Mouse (Mus musculus): Measurements from ENCODE around the gene Cap1. TPM values are rescaled to one million over a fixed set of nuclear protein-coding genes. Genes with fewer than 3 reads are reported as not detected.

Cap1 gene
- 100 to 1,000 TPM; 296 to 316 TPM for total RNA-seq (2021)
- long read RNA-seq, experiment 1, transcript Cap1-203 (13 exons, 2,768 nt) = major isoform, 15 of 49 reads
- long read RNA-seq, experiment 1, transcript Cap1-201 (13 exons, 2,620 nt) = minor isoform, 5 of 49 reads
- long read RNA-seq, experiment 1, transcript Cap1-202 (13 exons, 2,737 nt) = minor isoform, 13 of 49 reads
- long read RNA-seq, experiment 1, partial matches to known transcripts = 3 of 49 reads
- long read RNA-seq, experiment 1, other reads (novel, unspliced or antisense) = 13 of 49 reads
- long read RNA-seq, experiment 2, transcript Cap1-201 (13 exons, 2,620 nt) = minor isoform, 7 of 53 reads
- long read RNA-seq, experiment 2, transcript Cap1-202 (13 exons, 2,737 nt) = minor isoform, 8 of 53 reads
- long read RNA-seq, experiment 2, transcript Cap1-203 (13 exons, 2,768 nt) = major isoform, 16 of 53 reads
- long read RNA-seq, experiment 2, partial matches to known transcripts = 9 of 53 reads
- long read RNA-seq, experiment 2, other reads (novel, unspliced or antisense) = 13 of 53 reads

DNA sequence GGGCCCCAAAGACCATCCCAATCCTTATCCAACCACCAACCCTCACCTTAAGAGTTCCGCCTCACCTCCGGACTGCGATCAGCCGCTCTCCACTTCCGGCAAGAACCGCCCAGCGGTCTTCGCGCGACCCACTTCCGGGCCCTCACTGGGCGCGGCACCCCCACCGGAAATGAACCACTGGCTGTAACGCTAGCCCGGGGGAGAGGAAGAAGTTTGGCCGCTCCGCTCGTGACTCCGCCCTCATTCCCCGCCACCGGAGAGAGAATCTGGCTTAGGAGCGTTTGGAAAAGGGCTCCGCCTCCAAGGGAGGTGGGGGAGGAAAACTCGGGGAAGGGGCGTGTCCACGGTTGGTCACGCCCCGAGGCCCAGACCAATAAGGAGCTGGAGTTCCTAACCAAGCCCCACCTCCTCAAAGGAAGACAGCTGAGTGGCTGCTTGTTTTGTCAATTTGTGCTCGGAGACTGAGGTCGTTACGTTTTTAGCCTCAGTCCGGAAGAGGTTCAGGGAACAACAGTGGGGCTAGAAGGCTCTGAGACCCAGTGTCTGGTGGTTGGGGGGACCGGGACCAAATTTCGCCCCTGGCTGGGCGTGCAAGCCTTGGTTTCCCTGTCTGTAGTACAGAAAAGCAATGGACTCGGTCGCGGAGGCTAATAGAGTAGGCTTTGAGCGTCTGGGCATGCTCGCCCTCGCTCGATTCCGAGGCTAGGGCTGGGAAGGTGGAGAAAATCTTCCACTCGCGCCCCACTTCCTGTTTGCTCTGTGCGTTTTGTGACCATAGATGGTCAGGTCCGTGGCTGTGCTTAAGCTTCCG, at the start of gene Cap1:
Gene Cap1, minus strand, starts transcription at position 289 of the 811 bp plus-strand sequence.
- Histone ChIP-seq H3K27ac (peak within 1 kb of the TSS; percentile 100), H3K4me3 (peak within 1 kb of the TSS; percentile 76)
- peak; percentile 97 to 99 for DNase-seq (ENCODE audit: low spot score in 2 of 2)
- TF ChIP-seq CTCF (conservative IDR thresholded peaks at IDR 0.05) = no peak

GRCm38 (mm10) chr4:122933857-122934256, 48.0 kb upstream of the Cap1 start:
- Histone ChIP-seq H3K27ac (no peak overlapping the region), H3K4me3 (no peak overlapping the region)
- TF ChIP-seq CTCF (conservative IDR thresholded peaks at IDR 0.05) = no peak
- no peak for DNase-seq (ENCODE audit: low spot score in 2 of 2)

DNA sequence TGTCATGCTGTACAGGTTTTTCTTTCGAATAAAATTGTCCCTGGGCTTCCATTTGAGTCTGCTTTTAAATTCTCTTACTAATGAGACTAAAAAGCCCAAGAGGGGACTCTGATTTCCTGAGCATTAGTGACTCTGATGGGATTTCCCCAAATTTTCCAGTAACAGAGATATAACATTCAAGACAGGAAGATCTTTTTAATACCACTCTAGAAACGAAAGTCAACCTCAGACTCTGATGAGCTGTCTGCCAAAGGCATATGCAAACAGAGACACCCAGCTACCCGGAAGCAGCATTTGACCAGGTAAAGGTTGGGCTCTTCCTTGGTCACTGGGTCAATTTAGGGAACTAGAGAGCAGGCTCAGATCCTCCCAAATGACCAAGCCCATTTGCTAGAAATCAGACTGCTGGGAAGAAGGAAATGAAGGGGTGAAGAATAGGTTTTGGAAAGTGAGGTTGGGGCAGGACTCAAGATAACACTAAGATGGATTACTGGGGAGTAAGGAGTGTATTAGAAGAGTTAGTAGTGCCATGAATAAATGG, 47.3 kb upstream of the Cap1 start:
- H3K27ac ChIP-seq = no peak overlapping the region
- H3K4me3 ChIP-seq = no peak overlapping the region
- TF ChIP-seq CTCF (conservative IDR thresholded peaks at IDR 0.05) = no peak
- DNase-seq (ENCODE audit: low spot score in 2 of 2) = no peak

- no peak for TF ChIP-seq CTCF (conservative IDR thresholded peaks at IDR 0.05)
- DNase-seq (ENCODE audit: low spot score in 2 of 2) = no peak
- no peak overlapping the region for H3K4me3 ChIP-seq
- H3K27ac ChIP-seq = no peak overlapping the region
Measured at GRCm38 (mm10) chr4:122932239-122932978, 46.6 kb upstream of the Cap1 start.

- TF ChIP-seq CTCF (conservative IDR thresholded peaks at IDR 0.05) = no peak
- DNase-seq (ENCODE audit: low spot score in 2 of 2) = no peak
- H3K4me3 ChIP-seq = no peak overlapping the region
- no peak overlapping the region for H3K27ac ChIP-seq
Measured at GRCm38 (mm10) chr4:122930939-122931590, 45.2 kb upstream of the Cap1 start.

- H3K4me3 ChIP-seq = no peak overlapping the region
- DNase-seq (ENCODE audit: low spot score in 2 of 2) = no peak
- TF ChIP-seq CTCF (conservative IDR thresholded peaks at IDR 0.05) = no peak
Measured at GRCm38 (mm10) chr4:122923392-122924344, 37.8 kb upstream of the Cap1 start.

GRCm38 (mm10) chr4:122922841-122923240, 37.0 kb upstream of the Cap1 start:
- peak overlapping the region; percentile 7; the same call in 1 of the 2 replicates for H3K27ac ChIP-seq
- DNase-seq (ENCODE audit: low spot score in 2 of 2) = no peak
- TF ChIP-seq CTCF (conservative IDR thresholded peaks at IDR 0.05) = no peak
- no peak overlapping the region for H3K4me3 ChIP-seq

More at GRCm38 (mm10) chr4:122923392-122924344, 37.8 kb upstream of the Cap1 start:
- peak overlapping the region; percentile 7; the same call in 1 of the 2 replicates for H3K27ac ChIP-seq

DNA sequence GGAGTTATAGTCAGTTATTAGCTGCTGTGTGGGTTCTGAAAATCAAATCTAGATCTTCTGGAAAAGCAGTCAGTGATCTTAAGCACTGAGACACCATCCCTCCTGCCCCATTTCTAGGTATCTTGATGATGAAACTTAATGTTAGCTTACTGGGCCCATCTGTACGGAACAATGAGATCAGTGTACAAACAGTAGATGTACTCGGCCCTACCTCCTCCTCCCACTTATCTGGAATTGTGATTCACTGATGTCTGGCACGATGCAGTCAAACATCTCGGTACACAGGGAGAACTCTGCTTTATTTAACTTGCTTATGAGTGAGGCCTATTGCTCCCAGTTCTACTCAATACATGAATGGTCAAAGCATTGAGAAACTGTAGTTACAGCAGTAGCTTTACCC, 30.1 kb upstream of the Cap1 start:
- peak in 1 of 2 experiments; percentile 24 for DNase-seq (ENCODE audit: low spot score in 2 of 2)
- TF ChIP-seq CTCF (conservative IDR thresholded peaks at IDR 0.05) = no peak
- Histone ChIP-seq H3K4me3 (no peak overlapping the region), H3K27ac (peak overlapping the region; percentile 68)

GRCm38 (mm10) chr4:122914186-122914585, 28.3 kb upstream of the Cap1 start:
- no peak for DNase-seq (ENCODE audit: low spot score in 2 of 2)
- TF ChIP-seq CTCF (conservative IDR thresholded peaks at IDR 0.05) = no peak
- no peak overlapping the region for H3K4me3 ChIP-seq
- peak overlapping the region; percentile 20; the same call in 1 of the 2 replicates for H3K27ac ChIP-seq

- peak; percentile 66 for TF ChIP-seq CTCF (conservative IDR thresholded peaks at IDR 0.05)
- DNase-seq (ENCODE audit: low spot score in 2 of 2) = no peak
- Histone ChIP-seq H3K27ac (no peak overlapping the region), H3K4me3 (no peak overlapping the region)
Measured at GRCm38 (mm10) chr4:122912613-122913012, 26.8 kb upstream of the Cap1 start.

DNA sequence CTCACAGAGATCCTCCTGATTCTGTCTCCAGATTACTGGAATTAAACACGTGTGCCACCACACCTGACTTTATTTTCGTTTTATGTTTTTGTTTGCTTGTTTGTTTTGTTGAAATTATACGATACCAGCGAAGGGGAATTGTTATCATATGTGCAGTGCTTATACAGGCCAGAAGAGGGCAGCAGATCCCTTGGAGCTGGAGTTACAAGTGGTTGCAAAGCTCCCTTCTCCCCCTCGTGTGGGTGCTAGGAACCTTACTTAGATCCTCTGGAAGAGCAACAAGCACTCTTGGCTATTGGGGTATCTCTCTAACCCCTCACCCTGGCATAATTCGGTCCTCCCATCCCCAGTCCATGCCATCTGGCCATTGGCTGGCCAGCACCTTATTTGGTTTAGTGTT, 24.7 kb upstream of the Cap1 start:
- TF ChIP-seq CTCF (conservative IDR thresholded peaks at IDR 0.05) = peak; percentile 79
- H3K4me3 ChIP-seq = no peak overlapping the region
- peak overlapping the region; percentile 95 for H3K27ac ChIP-seq
- no peak for DNase-seq (ENCODE audit: low spot score in 2 of 2)

All from layer of hippocampus, adult 2 months (tissue).